Mouse (Mus musculus): ENCODE results near the gene Nfkbiz.

Nfkbiz gene

GRCm38 (mm10) chr16:55832617-55833016, 6.1 kb downstream of the Nfkbiz start:
- no peak for DNase-seq (ENCODE audit: low spot score in 2 of 2)

- no peak for DNase-seq (ENCODE audit: low spot score in 2 of 2)
Measured at GRCm38 (mm10) chr16:55832040-55832439, 6.7 kb downstream of the Nfkbiz start.

GRCm38 (mm10) chr16:55831451-55831850, 7.2 kb downstream of the Nfkbiz start:
- no peak for DNase-seq (ENCODE audit: low spot score in 2 of 2)

GRCm38 (mm10) chr16:55823398-55824155, 15.1 kb downstream of the Nfkbiz start:
- no peak for DNase-seq (ENCODE audit: low spot score in 2 of 2)

- no peak for DNase-seq (ENCODE audit: low spot score in 2 of 2)
Measured at GRCm38 (mm10) chr16:55822741-55823397, 15.8 kb downstream of the Nfkbiz start.

- DNase-seq (ENCODE audit: low spot score in 2 of 2): peak; percentile 83 to 89
Measured at GRCm38 (mm10) chr16:55821997-55822740, 16.5 kb downstream of the Nfkbiz start.

- peak in 1 of 2 experiments; percentile 76 for DNase-seq (ENCODE audit: low spot score in 2 of 2)
Measured at GRCm38 (mm10) chr16:55821571-55821981, 17.1 kb downstream of the Nfkbiz start.

- no peak for DNase-seq (ENCODE audit: low spot score in 2 of 2)
Measured at GRCm38 (mm10) chr16:55820916-55821570, 17.7 kb downstream of the Nfkbiz start.

GRCm38 (mm10) chr16:55820161-55820915, 18.4 kb downstream of the Nfkbiz start:
- no peak for DNase-seq (ENCODE audit: low spot score in 2 of 2)

GRCm38 (mm10) chr16:55819186-55819861, 19.4 kb downstream of the Nfkbiz start:
- DNase-seq (ENCODE audit: low spot score in 2 of 2): no peak

- no peak for DNase-seq (ENCODE audit: low spot score in 2 of 2)
Measured at GRCm38 (mm10) chr16:55817717-55818515, 20.8 kb downstream of the Nfkbiz start.

GRCm38 (mm10) chr16:55816202-55816941, 22.3 kb downstream of the Nfkbiz start:
- DNase-seq (ENCODE audit: low spot score in 2 of 2): no peak

GRCm38 (mm10) chr16:55815466-55815865, 23.2 kb downstream of the Nfkbiz start:
- DNase-seq (ENCODE audit: low spot score in 2 of 2): no peak

- DNase-seq (ENCODE audit: low spot score in 2 of 2): no peak
Measured at GRCm38 (mm10) chr16:55814686-55815085, 24.0 kb downstream of the Nfkbiz start.

- no peak for DNase-seq (ENCODE audit: low spot score in 2 of 2)
Measured at GRCm38 (mm10) chr16:55813916-55814315, 24.8 kb downstream of the Nfkbiz start.

- DNase-seq (ENCODE audit: low spot score in 2 of 2): no peak
Measured at GRCm38 (mm10) chr16:55811792-55812191, 26.9 kb downstream of the Nfkbiz start.

GRCm38 (mm10) chr16:55809779-55810514, 28.8 kb downstream of the Nfkbiz start:
- no peak for DNase-seq (ENCODE audit: low spot score in 2 of 2)

- no peak for DNase-seq (ENCODE audit: low spot score in 2 of 2)
Measured at GRCm38 (mm10) chr16:55809345-55809744, 29.4 kb downstream of the Nfkbiz start.
